Mouse (Mus musculus): Measurements from ENCODE around the gene Ank3.

- TF ChIP-seq CTCF (IDR thresholded peaks at IDR 0.05; ENCODE audit: low read depth): no peak
- no peak for TF ChIP-seq EP300 (IDR thresholded peaks at IDR 0.05; ENCODE audit: low read depth)
These were observed 48.7 kb downstream of the Ank3 start for GRCm38 (mm10) chr10:69447308-69447707.

Data from liver, postnatal 0 days (tissue).